Mouse (Mus musculus) cerebellum, adult 11-12 months (tissue): ENCODE measurements at regions not wholly inside any gene's neighbourhood (a gene's known extent, or its start where the extent isn't known, plus 50 kb on each side); places are given as distances from the start of the nearest gene placed in this dataset.

Experiments
- DNase-seq: peaks from one replicate; pipeline ENCODE4 v3.0.0; 2022

- DNase-seq, result no peak
Measured at GRCm38 (mm10) chr15:64434502-64434901, 374.2 kb upstream of the Fam49b start.

GRCm38 (mm10) chr15:64434908-64435307 lies 374.6 kb upstream of the Fam49b start:
- DNase-seq, result no peak

GRCm38 (mm10) chr15:64445076-64445475 lies 372.4 kb upstream of the Gm21798 start:
- no peak for DNase-seq

GRCm38 (mm10) chr15:64446411-64447072 lies 371.0 kb upstream of the Gm21798 start:
- DNase-seq, result no peak

GRCm38 (mm10) chr15:64447239-64447952 lies 370.1 kb upstream of the Gm21798 start:
- no peak for DNase-seq

- no peak for DNase-seq
Measured at GRCm38 (mm10) chr15:64448581-64449140, 368.8 kb upstream of the Gm21798 start.

GRCm38 (mm10) chr15:64470743-64471142 lies 346.8 kb upstream of the Gm21798 start:
- no peak for DNase-seq

- DNase-seq, result no peak
Measured at GRCm38 (mm10) chr15:64471597-64471996, 345.9 kb upstream of the Gm21798 start.

GRCm38 (mm10) chr15:64474236-64474635 lies 343.3 kb upstream of the Gm21798 start:
- no peak for DNase-seq

- no peak for DNase-seq
Measured at GRCm38 (mm10) chr15:64477131-64477530, 340.4 kb upstream of the Gm21798 start.

GRCm38 (mm10) chr15:64480625-64481024 lies 336.9 kb upstream of the Gm21798 start:
- DNase-seq, result no peak

- DNase-seq, result no peak
Measured at GRCm38 (mm10) chr15:64481226-64481625, 336.3 kb upstream of the Gm21798 start.

GRCm38 (mm10) chr15:64482960-64483359 lies 334.5 kb upstream of the Gm21798 start:
- no peak for DNase-seq

- DNase-seq, result no peak
Measured at GRCm38 (mm10) chr15:64487801-64488200, 329.7 kb upstream of the Gm21798 start.

- DNase-seq, result no peak
Measured at GRCm38 (mm10) chr15:64500783-64501182, 316.7 kb upstream of the Gm21798 start.

GRCm38 (mm10) chr15:64501479-64501878 lies 316.0 kb upstream of the Gm21798 start:
- DNase-seq, result no peak

GRCm38 (mm10) chr15:64504751-64505150 lies 312.7 kb upstream of the Gm21798 start:
- no peak for DNase-seq

- no peak for DNase-seq
Measured at GRCm38 (mm10) chr15:64510649-64511048, 306.8 kb upstream of the Gm21798 start.

- no peak for DNase-seq
Measured at GRCm38 (mm10) chr15:64511176-64511575, 306.3 kb upstream of the Gm21798 start.

- DNase-seq, result no peak
Measured at GRCm38 (mm10) chr15:64512615-64513014, 304.9 kb upstream of the Gm21798 start.

GRCm38 (mm10) chr15:64513501-64514097 lies 303.9 kb upstream of the Gm21798 start:
- DNase-seq, result no peak

- DNase-seq, result no peak
Measured at GRCm38 (mm10) chr15:64515179-64515578, 302.3 kb upstream of the Gm21798 start.

- no peak for DNase-seq
Measured at GRCm38 (mm10) chr15:64519207-64519628, 298.3 kb upstream of the Gm21798 start.

GRCm38 (mm10) chr15:64520568-64520967 lies 296.9 kb upstream of the Gm21798 start:
- DNase-seq, result no peak
